Mouse (Mus musculus) layer of hippocampus, postnatal 36 days (tissue): ENCODE results near the gene Snrnp48. TPM values are rescaled to one million over a fixed set of nuclear protein-coding genes. Genes with fewer than 3 reads are reported as not detected.

Experiments used
- DNase-seq, 2 experiments: peaks; one replicate each; pipeline ENCODE4 v3.0.0; 2022
- total RNA-seq, 2 experiments: library from RNA; stranded (reverse); gene quantifications; 2 replicates each; pipeline ENCODE4 v1.2.3; 2021

The Snrnp48 gene
- 10 to 100 TPM; 21.5 to 33.8 TPM for total RNA-seq

DNA sequence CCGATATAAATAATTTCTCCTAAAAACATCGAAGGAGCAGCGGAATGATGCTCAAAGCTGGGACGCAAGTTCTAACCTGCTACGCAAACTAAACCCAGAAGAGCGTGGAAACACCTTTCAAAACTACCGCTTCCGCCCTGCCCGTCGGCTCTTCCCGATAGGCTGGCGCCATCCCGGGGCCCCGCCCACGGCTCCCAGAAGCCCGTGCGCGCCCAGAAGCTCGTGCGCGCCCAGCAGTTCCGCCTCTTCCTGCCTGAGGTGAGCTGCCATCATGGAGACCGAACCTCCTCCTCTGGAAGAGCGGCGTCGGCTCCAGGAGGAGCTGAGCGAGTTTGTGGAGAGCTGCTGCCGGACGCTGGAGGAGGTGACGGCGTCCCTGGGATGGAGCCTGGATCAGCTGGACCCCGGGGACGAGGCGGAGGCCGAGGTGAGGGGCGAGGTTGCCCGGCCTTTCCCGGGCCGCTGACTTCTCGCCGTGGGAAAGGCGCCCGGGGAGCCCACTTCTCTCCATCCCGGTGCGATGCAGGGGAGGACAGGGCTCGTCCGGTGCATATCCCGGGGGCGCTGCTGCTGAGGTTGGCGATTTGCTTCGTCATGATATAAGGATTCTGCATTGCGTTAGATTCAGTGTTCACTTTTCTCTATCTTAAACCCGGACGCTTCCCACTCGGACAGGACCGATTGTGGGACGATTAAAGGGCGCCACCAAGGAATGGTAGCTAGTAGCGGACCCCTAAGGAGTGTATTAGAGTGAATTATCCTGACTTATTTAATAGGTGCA lies at the start of gene Snrnp48:
Snrnp48 (plus strand) TSS at position 237 of the 781 bp plus-strand sequence.
- peak; percentile 87 to 88 for DNase-seq

DNA sequence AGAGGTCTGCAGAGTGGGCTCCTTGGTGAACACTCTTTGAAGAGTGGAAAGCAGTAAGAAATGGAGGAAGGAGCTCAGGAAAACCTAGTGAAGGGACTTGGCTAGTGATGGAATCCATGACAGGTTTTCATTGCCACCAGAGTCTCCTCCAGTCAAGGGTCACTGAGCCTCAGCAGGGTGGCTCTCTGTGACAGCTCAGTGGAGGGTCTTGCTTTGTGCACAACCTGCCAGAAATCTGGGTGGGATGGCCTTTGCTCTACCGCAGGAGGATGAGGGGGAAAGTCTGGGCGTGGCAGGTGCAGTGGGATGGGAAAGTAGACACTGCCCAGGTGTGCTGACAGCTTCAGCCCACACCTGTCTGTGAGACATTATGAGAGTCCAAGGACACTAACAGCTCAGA lies 49.2 kb upstream of the Snrnp48 start:
- no peak for DNase-seq

DNA sequence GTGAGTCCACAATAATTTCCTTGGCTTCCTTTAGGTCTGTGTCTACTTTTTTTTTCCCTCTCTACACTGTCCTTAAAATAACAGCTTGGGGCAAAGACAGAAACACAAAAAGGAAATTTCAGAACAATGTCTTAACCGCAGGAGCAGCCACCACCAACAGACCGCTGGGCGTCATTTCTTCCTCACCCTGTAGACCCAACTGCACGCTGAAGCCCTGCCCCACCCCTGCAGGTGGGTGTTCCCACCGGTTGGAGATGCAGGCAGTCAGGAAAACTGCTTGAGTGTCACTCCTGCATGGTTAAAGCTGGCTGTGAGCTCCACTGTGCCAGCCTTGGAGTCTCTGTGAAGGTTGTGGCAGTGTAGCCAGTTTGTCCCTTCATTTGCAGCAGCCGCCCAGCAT lies 47.1 kb upstream of the Snrnp48 start:
- no peak for DNase-seq

DNA sequence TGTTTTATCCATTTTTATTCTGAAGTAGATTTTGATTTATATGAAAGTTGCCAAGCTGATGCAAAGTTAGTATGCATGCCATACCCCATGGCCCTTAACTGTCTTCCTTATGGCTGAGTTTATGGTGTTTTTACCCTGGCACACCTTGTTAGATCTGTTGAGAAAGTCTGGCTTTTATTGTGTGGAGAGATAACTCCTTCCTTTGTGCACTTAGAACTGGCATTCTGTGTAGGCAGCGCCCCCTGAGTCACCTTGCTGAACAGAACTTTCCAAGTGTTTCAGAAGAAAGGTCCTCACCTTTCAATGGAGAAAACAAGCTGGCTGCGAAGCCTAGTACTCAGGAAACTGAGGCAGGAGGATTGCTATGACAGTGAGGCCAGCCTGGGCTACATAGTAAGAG lies 42.7 kb upstream of the Snrnp48 start:
- no peak for DNase-seq

DNA sequence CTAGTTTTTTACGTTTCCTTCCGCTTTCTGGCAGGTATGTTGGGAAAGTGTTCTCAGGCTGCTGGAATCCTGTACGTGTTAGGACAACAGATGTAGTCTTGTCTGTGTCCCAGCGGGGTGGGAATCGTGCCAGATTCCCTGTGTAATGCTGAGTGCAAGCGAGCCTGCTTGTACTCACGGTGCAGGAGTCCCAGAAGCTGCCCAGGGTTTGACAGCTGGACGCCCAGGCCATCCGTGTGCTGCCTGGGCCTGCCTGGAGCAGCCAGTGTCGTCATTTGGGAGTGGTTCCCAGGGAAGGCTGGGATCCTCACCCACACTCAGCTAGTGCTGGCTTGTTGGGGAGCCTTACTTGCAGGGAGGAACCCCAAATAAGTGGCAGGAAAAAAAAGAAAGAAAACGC lies 42.1 kb upstream of the Snrnp48 start:
- no peak for DNase-seq

DNA sequence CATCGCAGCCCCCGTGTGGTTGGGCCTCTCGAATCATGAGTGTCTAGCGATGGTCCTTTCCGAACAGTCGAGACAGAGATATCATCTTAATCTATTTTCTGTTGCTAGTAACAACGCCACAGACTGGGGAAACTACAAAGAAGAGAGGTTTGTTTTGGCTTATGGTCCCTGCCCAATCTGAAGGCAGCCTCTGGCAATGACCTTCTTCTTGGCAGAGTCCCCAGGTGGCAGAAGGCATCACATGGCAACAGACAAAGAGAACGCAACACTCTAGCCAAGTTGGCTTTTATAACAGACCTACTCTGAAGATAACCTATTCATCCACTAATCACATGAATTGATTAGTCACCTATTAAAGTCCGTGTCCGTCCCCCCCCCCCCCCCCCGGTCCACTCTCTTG lies 39.8 kb upstream of the Snrnp48 start:
- DNase-seq = no peak

DNA sequence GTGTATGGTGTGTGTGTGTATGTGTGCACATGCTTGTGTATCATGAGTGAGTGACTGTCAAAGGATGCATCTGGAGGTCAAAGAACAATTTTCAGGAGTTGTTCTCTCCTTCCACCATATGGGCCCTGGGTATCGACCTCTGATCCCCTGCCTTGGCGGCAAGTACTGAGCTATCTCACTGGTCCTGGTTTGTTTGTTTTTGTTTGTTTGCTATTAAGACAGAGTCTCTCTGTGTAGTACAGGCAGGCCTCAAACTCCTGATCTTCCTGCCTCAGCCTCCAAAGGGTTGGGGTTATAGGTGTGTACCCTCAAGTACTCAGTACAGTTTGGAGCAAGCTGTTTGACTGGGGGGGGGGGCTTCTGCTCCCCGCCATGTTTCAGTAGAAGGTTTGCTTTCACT lies 37.7 kb upstream of the Snrnp48 start:
- no peak for DNase-seq

DNA sequence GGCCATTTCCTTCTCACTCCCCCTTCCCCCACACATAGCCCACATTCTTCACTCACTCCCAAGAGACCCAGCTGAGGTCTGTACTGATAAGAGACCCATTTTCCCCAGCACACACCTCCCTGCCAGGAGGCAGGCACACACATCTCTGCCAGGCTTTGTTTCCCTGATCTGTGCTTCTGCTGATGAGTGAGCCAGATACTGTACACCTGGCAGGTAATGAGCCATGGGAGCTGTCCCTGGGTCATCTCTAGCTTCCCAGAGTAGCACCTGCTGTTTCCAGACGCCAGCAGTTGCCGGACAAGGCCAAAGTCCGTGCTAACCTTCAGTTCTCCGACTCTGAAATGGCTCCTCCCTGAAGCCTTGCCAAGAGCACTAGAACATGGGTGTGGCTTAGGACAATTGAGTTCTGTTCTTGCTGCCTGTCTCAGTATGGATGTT lies 34.0 kb upstream of the Snrnp48 start:
- no peak for DNase-seq

DNA sequence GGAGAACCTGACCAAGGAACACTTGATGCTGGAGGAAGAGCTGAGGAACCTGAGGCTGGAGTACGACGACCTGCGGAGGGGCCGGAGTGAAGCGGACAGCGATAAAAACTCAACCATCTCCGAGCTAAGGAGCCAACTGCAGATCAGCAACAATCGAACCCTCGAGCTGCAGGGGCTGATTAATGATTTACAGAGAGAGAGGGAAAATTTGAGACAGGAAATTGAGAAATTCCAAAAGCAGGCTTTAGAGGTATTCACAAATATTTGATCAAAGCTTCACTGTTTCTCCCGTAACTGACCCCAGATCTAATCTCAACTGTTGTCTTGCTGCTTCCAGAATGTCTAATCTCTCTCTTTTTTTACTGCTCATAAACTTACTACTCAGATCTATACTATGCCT lies 11.3 kb upstream of the Snrnp48 start:
- no peak for DNase-seq

DNA sequence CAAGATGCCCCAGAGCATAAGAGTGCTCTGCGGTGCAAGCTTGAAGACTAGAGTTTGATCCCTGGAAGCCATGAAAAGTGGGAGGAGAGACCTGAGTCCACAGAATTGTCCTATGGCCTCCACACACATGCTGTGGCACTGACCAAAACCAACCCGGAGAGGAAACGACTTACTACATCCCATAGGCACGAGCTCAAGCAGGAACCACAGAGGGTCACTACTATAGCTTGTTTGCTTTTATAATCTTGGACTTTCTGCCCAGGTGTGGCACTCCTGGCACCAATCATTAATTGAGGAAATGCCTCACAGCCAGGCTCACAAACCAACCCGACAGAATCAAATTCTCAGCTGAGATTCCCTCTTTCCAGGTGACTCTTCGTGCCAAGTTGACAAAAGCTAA lies 3.3 kb upstream of the Snrnp48 start:
- DNase-seq = no peak

DNA sequence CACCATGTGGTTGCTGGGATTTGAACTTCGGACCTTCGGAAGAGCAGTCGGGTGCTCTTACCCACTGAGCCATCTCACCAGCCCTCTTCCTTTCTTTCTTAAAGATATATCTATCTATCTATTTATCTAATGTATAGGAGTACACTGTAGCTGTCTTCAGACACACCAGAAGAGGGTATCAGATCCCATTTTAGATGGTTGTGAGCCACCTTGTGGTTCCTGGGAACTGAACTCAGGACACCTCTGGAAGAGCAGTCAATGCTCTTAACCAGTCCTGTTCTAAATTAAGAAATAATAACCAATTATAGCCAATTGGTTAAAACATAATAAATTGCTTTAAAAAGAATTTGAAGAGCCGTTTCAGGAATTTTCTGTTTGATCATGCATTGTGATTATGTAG lies 567 bp upstream of the Snrnp48 start:
- DNase-seq = no peak

DNA sequence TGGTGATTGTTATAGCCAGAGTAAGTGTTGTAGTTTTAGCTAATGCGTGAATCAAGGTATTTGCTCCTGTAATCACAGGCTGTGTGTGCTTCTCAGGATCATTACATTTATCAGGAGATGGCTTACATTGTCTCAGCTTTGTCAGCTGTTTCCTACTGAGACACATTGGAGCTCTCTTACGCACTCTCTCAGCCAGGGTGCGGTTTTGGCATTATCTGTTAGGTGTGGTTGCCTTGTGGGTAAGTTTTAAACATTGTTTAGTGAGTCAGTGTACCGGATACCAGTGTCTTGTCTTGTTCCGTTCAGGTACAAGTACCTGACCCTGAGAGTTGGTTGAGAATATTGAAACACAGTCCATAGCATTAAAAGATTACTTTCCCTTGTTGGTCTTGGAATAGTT lies 6.4 kb downstream of the Snrnp48 start:
- no peak for DNase-seq

DNA sequence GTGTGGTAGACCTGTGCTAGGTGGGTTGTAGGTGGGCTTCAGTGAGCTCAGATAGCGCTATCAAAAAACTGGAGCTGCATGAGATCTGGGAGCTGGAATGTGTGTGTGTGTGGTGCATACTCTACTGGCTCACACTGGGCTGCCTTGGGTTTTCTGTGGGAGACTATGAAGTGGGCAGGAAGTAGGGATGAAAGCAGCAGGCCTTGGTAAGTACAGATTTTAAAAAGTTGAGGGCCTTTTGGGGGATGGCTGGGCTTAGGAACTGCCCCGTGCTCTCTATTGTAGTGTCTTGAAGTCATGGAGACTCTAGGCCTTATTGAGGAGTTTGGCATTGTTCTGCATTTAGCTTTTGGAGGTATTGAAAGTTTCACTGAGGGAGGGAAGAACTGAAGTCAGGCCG lies 13.9 kb downstream of the Snrnp48 start:
- no peak for DNase-seq

DNA sequence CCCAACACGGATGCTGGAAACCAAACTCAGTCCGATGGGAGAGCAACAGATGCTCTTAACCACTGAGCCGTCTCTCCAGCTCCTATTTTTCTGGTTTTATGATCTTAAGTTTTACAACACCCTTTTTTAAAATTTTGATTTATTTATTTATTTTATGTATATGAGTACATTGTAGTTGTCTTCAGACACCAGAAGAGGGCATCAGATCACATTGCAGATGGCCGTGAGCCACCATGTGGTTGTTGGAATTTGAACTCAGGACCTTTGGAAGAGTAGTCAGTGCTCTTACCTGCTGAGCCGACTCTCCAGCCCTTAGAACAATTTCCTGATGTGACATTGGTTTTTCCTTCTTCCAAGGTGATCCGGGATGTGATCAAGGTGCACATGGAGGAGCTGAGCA lies 15.6 kb downstream of the Snrnp48 start:
- DNase-seq = no peak

DNA sequence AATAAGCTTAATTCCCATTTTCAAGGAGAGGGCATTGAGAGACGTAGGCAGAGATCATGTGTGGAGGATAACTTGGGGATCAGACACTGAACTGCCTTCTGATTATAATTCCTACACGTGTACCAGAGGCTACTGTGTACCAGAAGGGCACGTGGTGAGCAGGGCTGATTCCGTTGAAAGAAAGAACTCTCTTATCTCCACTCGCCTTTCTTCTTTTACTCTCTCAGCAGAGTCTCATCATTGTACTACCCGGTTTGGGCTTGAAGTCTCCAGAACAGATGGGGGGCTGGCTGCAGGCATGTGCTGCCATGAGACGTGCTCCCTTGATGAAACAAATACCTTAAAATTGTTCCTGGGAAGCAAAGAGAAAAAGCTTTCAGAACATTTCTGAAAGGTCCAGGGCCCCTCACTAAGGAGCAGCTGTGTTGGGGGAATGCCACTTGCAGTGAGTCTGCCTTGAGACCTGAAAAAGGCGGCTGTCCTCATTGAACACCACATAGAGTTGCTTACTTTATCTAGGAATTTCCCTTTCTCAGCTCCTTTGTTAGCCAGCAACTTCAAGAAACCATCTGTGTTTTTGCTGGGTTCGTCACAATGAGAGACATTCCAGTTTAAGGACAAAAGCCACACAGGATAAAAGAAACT lies 25.6 kb downstream of the Snrnp48 start:
- DNase-seq = no peak

DNA sequence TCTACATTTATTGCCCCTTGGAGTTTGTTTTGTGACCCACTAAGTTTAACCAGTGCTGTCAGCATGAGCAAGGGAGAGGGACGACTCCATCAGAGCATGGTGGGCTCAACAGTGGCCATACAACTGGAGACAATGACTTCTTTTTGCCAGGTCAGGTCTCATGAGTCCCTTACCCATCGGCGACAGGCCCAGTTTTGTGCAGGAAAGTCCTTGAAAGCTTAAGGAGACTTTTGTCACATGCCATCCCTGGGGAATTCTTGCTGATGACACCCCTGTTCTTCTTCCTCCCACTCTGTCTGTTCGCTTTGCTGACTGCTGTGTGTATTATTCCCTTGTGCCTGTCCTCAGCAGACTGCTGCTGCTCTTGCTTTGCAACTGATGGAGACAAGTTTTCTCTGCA lies 27.7 kb downstream of the Snrnp48 start:
- no peak for DNase-seq

DNA sequence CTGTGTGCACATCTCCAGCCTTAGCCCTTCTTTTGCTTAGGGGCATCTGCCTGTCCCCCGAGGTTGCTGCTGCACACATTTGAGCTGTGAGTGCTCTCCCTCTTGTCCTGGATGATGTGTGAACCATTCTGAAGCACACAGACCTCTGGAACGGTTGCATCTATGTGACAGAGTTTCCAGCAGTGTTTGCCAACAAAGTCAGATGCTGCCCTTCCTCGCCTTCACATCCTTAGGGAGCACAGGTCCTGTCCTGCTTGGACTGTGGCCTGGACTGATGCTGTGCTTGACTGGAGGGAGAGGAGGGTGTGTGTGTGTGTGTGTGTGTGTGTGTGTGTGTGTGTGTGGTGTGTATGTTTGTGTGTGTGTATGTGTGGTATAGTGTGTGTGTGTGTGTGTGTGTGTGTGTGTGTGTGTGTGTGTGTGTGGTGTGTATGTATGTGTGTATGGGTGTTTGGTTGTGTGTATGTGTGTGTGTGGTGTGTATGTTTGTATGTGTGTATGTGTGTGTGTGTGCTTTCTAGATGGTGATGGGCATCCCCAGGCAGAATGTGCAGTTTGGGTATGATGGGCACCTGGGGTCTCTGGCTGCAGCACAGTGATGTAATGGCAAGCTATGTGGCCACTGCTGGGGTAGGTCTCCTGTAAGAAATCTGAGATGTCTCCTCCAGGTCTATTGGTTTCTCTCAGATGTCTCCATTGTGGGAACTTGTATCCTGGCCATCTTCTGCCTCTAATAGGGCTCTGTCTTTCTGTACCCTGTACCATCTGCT lies 28.3 kb downstream of the Snrnp48 start:
- DNase-seq = no peak

DNA sequence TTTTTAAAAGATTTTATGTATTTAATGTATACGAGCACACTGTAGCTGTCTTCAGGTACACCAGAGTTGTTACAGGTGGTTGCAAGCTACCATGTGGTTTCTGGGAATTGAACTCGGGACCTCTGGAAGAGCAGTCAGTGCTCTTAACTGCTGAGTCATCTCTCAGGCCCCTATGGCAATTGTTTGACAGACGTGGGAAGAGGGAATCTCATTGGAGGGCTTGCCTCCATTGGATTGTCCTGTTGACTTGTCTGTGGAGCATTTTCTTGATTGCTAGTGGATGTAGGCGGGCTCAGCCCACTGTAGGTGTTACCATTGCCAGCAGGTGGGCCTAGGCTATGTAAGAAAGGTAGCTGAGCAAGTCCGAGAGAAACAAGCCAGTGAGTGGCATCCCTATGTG lies 29.9 kb downstream of the Snrnp48 start:
- DNase-seq = no peak

DNA sequence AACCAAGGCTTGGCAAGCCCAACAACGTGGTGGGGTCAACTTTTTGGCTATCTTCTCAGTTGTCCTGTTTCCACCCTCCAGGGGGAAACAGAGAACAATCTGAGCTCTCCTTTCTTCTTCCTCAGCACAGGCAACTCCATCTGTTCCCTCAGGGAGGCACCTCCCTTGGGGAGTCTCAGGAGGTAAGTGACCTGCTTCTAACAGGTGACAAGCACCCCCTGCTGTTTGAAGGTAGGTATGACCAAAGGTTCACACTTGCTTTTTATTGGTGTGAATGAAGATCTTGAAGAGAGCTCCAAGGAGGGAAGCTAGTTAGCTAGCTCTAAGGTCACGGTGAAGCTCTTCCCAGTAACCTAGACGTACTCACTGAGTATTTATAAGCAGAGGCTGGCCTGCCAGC lies 30.6 kb downstream of the Snrnp48 start:
- DNase-seq = no peak

DNA sequence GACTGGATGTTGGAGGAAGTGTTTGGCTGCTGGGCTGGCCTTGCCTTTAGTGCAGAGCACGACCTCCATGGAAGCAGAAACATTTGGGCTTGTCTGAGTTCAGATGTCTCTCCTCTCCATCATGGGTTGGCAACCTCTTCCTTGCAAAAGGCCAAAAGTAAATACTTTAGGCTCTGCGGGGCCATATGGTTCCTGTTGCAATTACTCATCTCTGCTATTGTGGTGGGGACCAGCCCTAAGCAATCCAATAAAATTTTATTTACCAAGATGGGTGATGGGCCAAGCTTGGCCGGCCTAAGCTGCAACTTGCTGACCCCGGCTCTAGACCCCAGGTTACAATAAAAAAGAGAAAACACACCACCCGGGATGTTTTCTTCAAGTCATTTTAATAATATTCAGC lies 43.4 kb downstream of the Snrnp48 start:
- no peak for DNase-seq

DNA sequence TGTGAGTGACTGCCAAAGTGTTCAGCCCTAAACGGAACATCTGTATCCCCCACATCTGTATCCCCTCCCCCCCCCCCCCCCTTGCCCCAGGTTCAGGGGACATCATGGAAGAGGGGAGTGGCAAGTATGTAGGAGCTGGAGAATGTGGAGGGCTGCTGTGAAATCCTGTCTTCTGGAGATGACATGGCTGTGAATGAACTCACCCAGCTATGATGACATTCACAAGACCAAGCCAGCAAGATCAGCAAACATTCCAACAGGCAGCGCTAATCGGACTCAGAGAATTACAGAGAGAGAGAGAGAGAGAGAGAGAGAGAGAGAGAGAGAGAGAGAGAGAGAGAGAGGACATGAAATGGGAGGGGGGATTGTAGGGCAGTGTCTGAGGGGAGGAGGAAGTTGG lies 46.5 kb downstream of the Snrnp48 start:
- no peak for DNase-seq

DNA sequence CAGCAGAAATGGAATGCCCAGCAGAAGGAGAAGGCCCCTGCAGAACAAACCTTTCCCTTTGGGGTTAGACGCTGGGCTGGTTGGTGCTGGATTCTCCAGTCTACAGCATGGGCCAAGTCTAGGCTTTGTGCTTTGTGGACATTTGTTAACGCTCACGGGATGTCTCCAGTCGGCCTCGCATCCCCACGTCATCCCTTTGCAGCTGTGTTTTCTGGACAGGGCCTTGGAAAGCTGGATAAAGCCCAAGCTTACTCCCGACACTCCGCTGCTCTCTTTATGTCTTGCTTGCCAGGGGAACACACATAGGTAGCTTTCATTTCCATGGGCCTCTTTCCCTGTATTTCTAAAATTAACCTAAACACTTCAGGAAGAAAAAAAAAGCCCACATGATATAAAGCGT lies 49.0 kb downstream of the Snrnp48 start:
- DNase-seq = peak in 1 of 2 experiments; percentile 8

DNA sequence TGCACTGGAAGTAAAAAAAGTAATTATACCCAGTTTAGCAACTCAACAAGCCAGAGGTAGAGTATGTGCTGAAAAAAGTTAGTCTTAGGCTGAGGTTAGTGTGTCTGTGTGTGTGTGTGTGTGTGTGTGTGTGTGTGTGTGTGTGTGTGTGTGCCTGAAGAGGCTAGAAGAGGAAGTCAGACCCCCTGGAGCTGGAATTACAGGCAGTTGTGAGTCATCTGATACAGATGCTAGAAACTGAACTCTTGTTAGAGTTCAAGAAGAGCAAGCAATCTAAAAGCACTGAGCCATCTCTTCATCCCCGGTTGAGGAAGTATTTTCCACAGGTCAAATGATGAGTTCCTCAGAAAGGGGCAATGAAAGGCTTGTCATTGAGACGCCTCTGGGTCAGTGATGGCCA lies 54.2 kb downstream of the Snrnp48 start:
- DNase-seq = no peak
